In genomic region chrX:11665077-11665974, GRCm38 (mm10) we compare ENCODE assay signal across 8 mouse cellular contexts.
DNase-seq lines count a peak whose midpoint lies in the region; ATAC-seq and TF ChIP-seq lines count a peak whose summit lies in the region.

No protein-coding gene starts in this region.

- peak overlapping the region; percentile 16 for H3K4me3 ChIP-seq in cerebellum, adult 2 months (replicated peaks; ENCODE audit: insufficient read depth, low read depth, low read length)
- peak overlapping the region; percentile 48 for H3K4me3 ChIP-seq in stomach, embryonic 16.5 days (replicated peaks; ENCODE audit: low read length)

- no peaks in the 10 kb centered on the region for H3K9me3 ChIP-seq in stomach, embryonic 16.5 days (replicated peaks; ENCODE audit: control insufficient read depth, low read length)

- no peak for TF ChIP-seq CTCF in cerebellum, adult 2 months (IDR thresholded peaks at IDR 0.05; ENCODE audit: borderline replicate concordance, insufficient read depth, low read depth, low read length)

- H3K9ac ChIP-seq in stomach, embryonic 16.5 days (ENCODE audit: low read length) = peak overlapping the region; percentile 83

- peak in 1 of 2 experiments; percentile 9 for DNase-seq in cerebellum, adult 2 months
- no peak for DNase-seq in cerebellum, postnatal 4 days (ENCODE audit: low spot score in 2 of 2)
- DNase-seq in adipocyte (ENCODE audit: low spot score) = peak; percentile 9
- peak; percentile 43 for DNase-seq in kidney, adult 9 months
- DNase-seq in ovary, postnatal 14 days (ENCODE audit: low spot score) = no peak

- no peaks in the 10 kb centered on the region for H3K36me3 ChIP-seq in stomach, embryonic 16.5 days (ENCODE audit: control insufficient read depth, insufficient read depth, low read length)

- H3K4me1 ChIP-seq in cerebellum, adult 2 months (ENCODE audit: control insufficient read depth, insufficient read depth, low read length) = no peaks in the 10 kb centered on the region
- peaks cover 3% of the 10 kb centered on the region for H3K4me1 ChIP-seq in stomach, embryonic 16.5 days (ENCODE audit: control insufficient read depth, insufficient read depth, low read length)

- WGBS in cerebellum, adult 2 months = 27% methylated on average over 30 of the region's 30 CpGs
- WGBS in stomach, embryonic 16.5 days = 18% methylated on average over 29 of the region's 30 CpGs

- no peak for TF ChIP-seq POLR2A in cerebellum, adult 2 months (IDR thresholded peaks at IDR 0.05; ENCODE audit: borderline replicate concordance, insufficient read depth, low read length)

- H3K27ac ChIP-seq in cerebellum, adult 2 months (ENCODE audit: insufficient read depth, low read length) = no peak overlapping the region
- H3K27ac ChIP-seq in stomach, embryonic 16.5 days (ENCODE audit: low read length) = peak overlapping the region; percentile 92

- ATAC-seq in granulocyte monocyte progenitor cell, adult 5-6 weeks (replicated peaks; ENCODE audit: poor library complexity, severe bottlenecking) = peak; percentile 56
- peak; percentile 47 for ATAC-seq in megakaryocyte, adult 5-6 weeks (ENCODE audit: poor library complexity, severe bottlenecking)
- no peak; the same call in 1 of the 2 replicates for ATAC-seq in stomach, embryonic 16.5 days (ENCODE audit: insufficient read depth, low FRiP score)

- H3K4me2 ChIP-seq in stomach, embryonic 16.5 days (ENCODE audit: low read depth, low read length) = peak overlapping the region; percentile 68

- no peaks in the 10 kb centered on the region for H3K27me3 ChIP-seq in cerebellum, adult 2 months (ENCODE audit: control insufficient read depth, insufficient read depth, low read length)
- H3K27me3 ChIP-seq in stomach, embryonic 16.5 days (ENCODE audit: control insufficient read depth, insufficient read depth, low read length) = peaks cover 19% of the 10 kb centered on the region; the same call in 1 of the 2 replicates

Comparison
In these comparisons a context has a peak if more than half of its experiments do, and no peak if none do; other contexts are left out.
1. DNase-seq: peak in adipocyte (single experiment) and kidney, adult 9 months (single experiment); none in cerebellum, postnatal 4 days (0 of 2) and ovary, postnatal 14 days (single experiment).